Mouse (Mus musculus): ENCODE measurements at regions not wholly inside any gene's neighbourhood (a gene's known extent, or its start where the extent isn't known, plus 50 kb on each side); places are given as distances from the start of the nearest gene placed in this dataset.

GRCm38 (mm10) chr9:61705586-61706233 lies 208.6 kb downstream of the Rplp1 start:
- DNase-seq: peak; percentile 61 to 75

GRCm38 (mm10) chr9:61703301-61703700 lies 211.0 kb downstream of the Rplp1 start:
- DNase-seq: peak; percentile 56 to 66

- DNase-seq: no peak
Measured at GRCm38 (mm10) chr9:61702280-61702966, 211.9 kb downstream of the Rplp1 start.

GRCm38 (mm10) chr9:61700576-61700975 lies 213.8 kb downstream of the Rplp1 start:
- DNase-seq: no peak

- DNase-seq: no peak
Measured at GRCm38 (mm10) chr9:61699618-61700017, 214.7 kb downstream of the Rplp1 start.

GRCm38 (mm10) chr9:61697959-61698358 lies 216.4 kb downstream of the Rplp1 start:
- DNase-seq: peak; percentile 87 to 90

GRCm38 (mm10) chr9:61696831-61697230 lies 217.5 kb downstream of the Rplp1 start:
- DNase-seq: no peak

GRCm38 (mm10) chr9:61695821-61696220 lies 218.5 kb downstream of the Rplp1 start:
- no peak for DNase-seq

- DNase-seq: peak in 1 of 2 experiments; percentile 58
Measured at GRCm38 (mm10) chr9:61695381-61695791, 219.0 kb downstream of the Rplp1 start.

GRCm38 (mm10) chr9:61694206-61694605 lies 220.1 kb downstream of the Rplp1 start:
- DNase-seq: no peak

GRCm38 (mm10) chr9:61690786-61691185 lies 223.6 kb downstream of the Rplp1 start:
- no peak for DNase-seq

GRCm38 (mm10) chr9:61689939-61690338 lies 224.4 kb downstream of the Rplp1 start:
- no peak for DNase-seq

GRCm38 (mm10) chr9:61689516-61689915 lies 224.8 kb downstream of the Rplp1 start:
- DNase-seq: no peak

GRCm38 (mm10) chr9:61683557-61683956 lies 230.8 kb downstream of the Rplp1 start:
- no peak for DNase-seq

GRCm38 (mm10) chr9:61682744-61683259 lies 231.5 kb downstream of the Rplp1 start:
- DNase-seq: no peak

- DNase-seq: no peak
Measured at GRCm38 (mm10) chr9:61682316-61682715, 232.0 kb downstream of the Rplp1 start.

GRCm38 (mm10) chr9:61681406-61681805 lies 232.9 kb downstream of the Rplp1 start:
- DNase-seq: no peak

- no peak for DNase-seq
Measured at GRCm38 (mm10) chr9:61680911-61681311, 233.4 kb downstream of the Rplp1 start.

- no peak for DNase-seq
Measured at GRCm38 (mm10) chr9:61679686-61680085, 234.7 kb downstream of the Rplp1 start.

GRCm38 (mm10) chr9:61677603-61678002 lies 236.7 kb downstream of the Rplp1 start:
- no peak for DNase-seq

GRCm38 (mm10) chr9:61677037-61677436 lies 237.3 kb downstream of the Rplp1 start:
- DNase-seq: peak; percentile 56 to 72

- no peak for DNase-seq
Measured at GRCm38 (mm10) chr9:61675366-61675765, 239.0 kb downstream of the Rplp1 start.

- DNase-seq: no peak
Measured at GRCm38 (mm10) chr9:61673575-61674203, 240.7 kb downstream of the Rplp1 start.

- no peak for DNase-seq
Measured at GRCm38 (mm10) chr9:61670986-61671385, 243.4 kb downstream of the Rplp1 start.

Data from cerebellum, postnatal 10 days (tissue).